Mouse (Mus musculus): ENCODE measurements around the gene Nfib.

GRCm38 (mm10) chr4:82493865-82494264, 211.7 kb downstream of the Nfib start:
- TF ChIP-seq CTCF (IDR thresholded peaks at IDR 0.05; ENCODE audit: low read depth), result no peak
- TF ChIP-seq EP300 (IDR thresholded peaks at IDR 0.05; ENCODE audit: low read depth), result no peak

Data from liver, embryonic 14.5 days (tissue).